Mouse (Mus musculus) NIH3T3 (cell line): ENCODE measurements at regions not wholly inside any gene's neighbourhood (a gene's known extent, or its start where the extent isn't known, plus 50 kb on each side); places are given as distances from the start of the nearest gene placed in this dataset.

Experiments used
- DNase-seq: peaks from one replicate; pipeline ENCODE4 v3.0.0-alpha.2; 2012; ENCODE audit warnings: low read depth

- DNase-seq = no peak
Measured at GRCm38 (mm10) chr2:123486681-123487080, 603.1 kb upstream of the Sema6d start.

- DNase-seq = no peak
Measured at GRCm38 (mm10) chr2:123506162-123506561, 583.6 kb upstream of the Sema6d start.

- no peak for DNase-seq
Measured at GRCm38 (mm10) chr2:123507095-123507494, 582.7 kb upstream of the Sema6d start.

- no peak for DNase-seq
Measured at GRCm38 (mm10) chr2:123528915-123529314, 560.9 kb upstream of the Sema6d start.

GRCm38 (mm10) chr2:123532946-123533791 is 556.6 kb upstream of the Sema6d start:
- no peak for DNase-seq

- DNase-seq = no peak
Measured at GRCm38 (mm10) chr2:123551249-123551850, 538.4 kb upstream of the Sema6d start.

GRCm38 (mm10) chr2:123558123-123558650 is 531.6 kb upstream of the Sema6d start:
- no peak for DNase-seq
